Mouse (Mus musculus) heart, adult 2 months (tissue): ENCODE data around the gene Faap100. TPM values are rescaled to one million over a fixed set of nuclear protein-coding genes. Genes with fewer than 3 reads are reported as not detected.

Source experiments
- DNase-seq, 2 experiments: peaks; one replicate each; pipeline ENCODE4 v3.0.0; 2021
- H3K27ac ChIP-seq: fragments of 200-600 bp; 2 replicates; pipeline ENCODE4 v1.8.1; 2022
- H3K27me3 ChIP-seq: fragments of 200-500 bp; 2 replicates; pipeline ENCODE4 v1.6.1; 2012; ENCODE audit warnings: mild to moderate bottlenecking, low read length, inconsistent platforms, mixed read lengths; ENCODE audit not compliant: control insufficient read depth, insufficient read depth
- H3K36me3 ChIP-seq: fragments of 200-500 bp; 2 replicates; pipeline ENCODE4 v1.6.1; 2012; ENCODE audit warnings: low read length, inconsistent platforms; ENCODE audit not compliant: control insufficient read depth, insufficient read depth
- H3K4me1 ChIP-seq: fragments of 200-500 bp; 2 replicates; pipeline ENCODE4 v1.6.1; 2011; ENCODE audit warnings: low read length; ENCODE audit not compliant: control insufficient read depth, insufficient read depth
- H3K4me3 ChIP-seq: fragments of 200-600 bp; 2 replicates; pipeline ENCODE4 v1.8.1; 2022
- H3K79me2 ChIP-seq: fragments of 200-500 bp; replicated peaks from 2 replicates; pipeline ENCODE4 v1.6.1; 2012; ENCODE audit warnings: mild to moderate bottlenecking, inconsistent platforms, low read length, moderate library complexity, mixed read lengths; ENCODE audit not compliant: control insufficient read depth, insufficient read depth
- H3K9ac ChIP-seq: fragments of 200-500 bp; 2 replicates; pipeline ENCODE4 v1.6.1; 2012; ENCODE audit warnings: low read depth, mild to moderate bottlenecking, control low read depth, inconsistent platforms, low read length, mixed read lengths
- CTCF ChIP-seq: fragments of 200-600 bp; IDR thresholded peaks from 2 replicates; pipeline ENCODE4 v1.8.1; 2022; ENCODE audit warnings: antibody characterized with exemption, mild to moderate bottlenecking, moderate library complexity
- EP300 ChIP-seq: fragments of 200-500 bp; IDR thresholded peaks from 2 replicates; pipeline ENCODE4 v1.6.1; 2011; ENCODE audit warnings: low read depth, low read length, control low read depth; ENCODE audit not compliant: insufficient read depth
- POLR2A ChIP-seq: fragments of 200-500 bp; IDR thresholded peaks from 2 replicates; pipeline ENCODE4 v1.6.1; 2011; ENCODE audit warnings: mild to moderate bottlenecking, low read depth, low read length, control low read depth; ENCODE audit not compliant: insufficient read depth
- WGBS: fragments of 180-500 bp; shearing (Covaris S2); methylation state at CpG from one replicate; pipeline ENCODE4 v1.1.7; 2018; 5-methylcytosine and 5-hydroxymethylcytosine counted together
- intact Hi-C: fragments of 180-260 bp; cut with DNase I; formaldehyde crosslinking; loops from one replicate; pipeline ENCODE4 v1.15.1; 2025
- microRNA-seq, 2 experiments: library from miRNA; unstranded; fragments of <30 nt; microRNA quantifications; one replicate each; pipeline ENCODE4 v1.2.0; 2021
- polyA plus RNA-seq: library from polyadenylated mRNA; depleted of rRNA; stranded (reverse); fragments of >200 nt; gene quantifications from 2 replicates; pipeline ENCODE4 v1.2.3, GENCODE M21; 2012; rRNA removed
- total RNA-seq, 2 experiments: library from RNA; stranded (reverse); gene quantifications; 2 replicates each; pipeline ENCODE4 v1.2.3; 2021

Gene Faap100
- total and polyA plus RNA-seq, 3 experiments, result 13.0 to 25.8 (median 13.4) TPM

DNA sequence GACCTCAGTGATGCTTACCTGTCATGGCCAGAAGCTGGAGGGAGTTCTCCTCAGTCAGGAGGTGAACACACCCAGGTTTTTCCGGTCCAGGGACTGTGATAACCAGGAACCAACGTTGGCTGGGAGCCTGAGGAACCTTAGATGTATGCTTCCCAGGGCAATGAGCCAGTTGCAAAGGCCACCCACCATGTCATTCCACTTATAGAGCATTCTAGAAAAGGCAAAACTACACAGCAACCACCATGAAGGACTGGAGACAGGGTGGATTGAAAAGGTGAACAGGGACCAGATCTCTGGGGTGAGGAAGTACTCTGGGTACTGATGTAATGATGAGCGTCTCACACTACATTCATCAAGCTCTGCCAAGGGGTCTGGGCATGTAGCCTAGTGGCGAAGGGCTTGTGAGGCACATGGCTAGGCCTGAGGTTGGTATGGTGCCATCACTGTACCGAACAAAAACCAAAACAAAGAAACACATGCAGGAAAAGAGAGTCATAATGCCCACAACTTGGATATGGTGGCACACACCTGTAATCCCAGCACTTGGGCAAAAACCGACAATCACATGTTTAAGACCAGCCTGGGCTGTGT is 43.0 kb downstream of the Faap100 start:
- TF ChIP-seq CTCF (no peak), EP300 (no peak)
- Histone ChIP-seq H3K36me3 (no peaks in the 10 kb centered on the region), H3K4me3 (no peak overlapping the region), H3K9ac (no peak overlapping the region), H3K27me3 (no peaks in the 10 kb centered on the region), H3K79me2 (no peaks in the 10 kb centered on the region), H3K4me1 (no peaks in the 10 kb centered on the region), H3K27ac (no peak overlapping the region)
- 49% methylated on average over 6 of the region's 6 CpGs for WGBS
- no peak for DNase-seq
- intact Hi-C loops, result no loop called here

DNA sequence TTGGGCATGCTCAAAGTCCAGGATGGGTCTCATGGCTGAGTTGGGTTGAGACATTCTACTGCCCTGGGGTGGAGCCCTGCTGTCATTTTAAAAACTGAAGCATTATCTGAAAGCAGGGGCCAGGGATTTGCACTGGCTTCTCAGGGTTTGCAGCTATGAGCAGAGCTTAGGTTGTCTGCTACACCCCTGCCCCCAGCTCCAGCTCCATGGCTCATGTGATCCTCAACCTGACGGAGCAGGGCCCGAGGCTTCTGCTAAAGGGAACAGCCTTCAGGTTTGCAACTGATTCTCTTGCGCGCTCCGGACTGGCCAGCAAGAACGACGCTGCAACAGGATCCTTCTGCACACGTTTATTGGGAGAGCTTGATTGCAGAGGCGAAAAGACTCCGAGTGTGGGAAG is 58.4 kb downstream of the Faap100 start:
- Histone ChIP-seq H3K4me1 (peaks cover 1% of the 10 kb centered on the region; the same call in 1 of the 2 replicates), H3K4me3 (no peak overlapping the region), H3K79me2 (no peaks in the 10 kb centered on the region), H3K9ac (no peak overlapping the region), H3K27me3 (no peaks in the 10 kb centered on the region), H3K27ac (no peak overlapping the region), H3K36me3 (no peaks in the 10 kb centered on the region)
- intact Hi-C loops, result no loop called here
- 95% methylated on average over 10 of the region's 10 CpGs for WGBS
- no peak for DNase-seq
- TF ChIP-seq EP300, result no peak
- TF ChIP-seq CTCF, result no peak
- TF ChIP-seq POLR2A, result no peak

DNA sequence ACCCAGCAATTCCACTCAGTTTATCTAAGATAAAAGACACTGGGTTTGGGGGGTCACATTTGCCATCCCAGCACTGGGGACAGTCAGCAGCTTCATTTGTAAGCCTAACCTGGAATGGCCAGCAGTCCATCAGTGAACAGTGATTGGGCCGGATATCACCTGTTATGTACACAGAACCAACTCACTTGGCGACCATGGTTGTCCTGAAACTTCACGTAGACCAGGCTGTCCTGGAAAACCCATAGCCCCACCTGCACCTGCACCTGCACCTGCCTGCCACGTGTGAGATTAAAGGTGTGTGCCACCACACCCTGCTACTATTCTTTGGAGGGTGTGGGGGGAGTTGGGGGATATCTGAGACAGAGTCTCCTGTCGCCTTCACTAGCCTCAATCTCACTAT is 59.3 kb downstream of the Faap100 start:
- no peaks in the 10 kb centered on the region for H3K27me3 ChIP-seq
- no peaks in the 10 kb centered on the region for H3K36me3 ChIP-seq
- no peak for DNase-seq
- TF ChIP-seq EP300 (no peak), POLR2A (no peak), CTCF (no peak)
- H3K4me3 ChIP-seq, result no peak overlapping the region
- H3K4me1 ChIP-seq, result peaks cover 1% of the 10 kb centered on the region; the same call in 1 of the 2 replicates
- intact Hi-C loops, result no loop called here
- H3K27ac ChIP-seq, result no peak overlapping the region
- 80% methylated on average over 5 of the region's 5 CpGs for WGBS
- H3K79me2 ChIP-seq, result no peaks in the 10 kb centered on the region
- H3K9ac ChIP-seq, result no peak overlapping the region

Small RNA genes within 50 kb of the gene (microRNA-seq; reads per million reads assigned to microRNA genes)
- gene Gm23419 (0 reads per million in 2 experiments), gene Mir6935 (0.39 to 0.56 reads per million in 2 experiments)

Other genes with a start within 250 kb of the Faap100 start
- 10 to 100 TPM; 83.1 to 89.6 TPM for gene Slc38a10, start 227.4 kb downstream of the Faap100 start, total RNA-seq
- gene Slc38a10, start 227.4 kb downstream of the Faap100 start, polyA plus RNA-seq, result 84.5 and 128 TPM in 2 replicates
- 1 to 10 TPM; 5.4 to 9.7 TPM for gene Bahcc1, start 145.8 kb downstream of the Faap100 start, total RNA-seq
- gene Bahcc1, start 145.8 kb downstream of the Faap100 start, polyA plus RNA-seq, result 5.9 and 6.4 TPM in 2 replicates
- 100 to 1,000 TPM; 222 to 321 TPM for gene Actg1, start 30.2 kb downstream of the Faap100 start, total RNA-seq
- 510 and 694 TPM in 2 replicates for gene Actg1, start 30.2 kb downstream of the Faap100 start, polyA plus RNA-seq
- gene Fscn2, start 17.2 kb downstream of the Faap100 start, total RNA-seq, result not detected
- gene Fscn2, start 17.2 kb downstream of the Faap100 start, polyA plus RNA-seq, result 0.15 and 0.21 TPM in 2 replicates
- gene Nploc4, start 58.9 kb upstream of the Faap100 start, total RNA-seq, result 10 to 100 TPM; 54.8 to 58.4 TPM
- gene Nploc4, start 58.9 kb upstream of the Faap100 start, polyA plus RNA-seq, result 36.6 and 55.4 TPM in 2 replicates
- gene Tspan10, start 63.9 kb upstream of the Faap100 start, total RNA-seq, result 1 to 10 TPM in 1 of 2 experiments, under 1 TPM in 1; 0.42 to 1.5 TPM
- gene Tspan10, start 63.9 kb upstream of the Faap100 start, polyA plus RNA-seq, result 0.09 and 0.41 TPM in 2 replicates
- under 1 TPM; 0.52 to 0.76 TPM for gene Pde6g, start 74.7 kb upstream of the Faap100 start, total RNA-seq
- 0.53 and 1.3 TPM in 2 replicates for gene Pde6g, start 74.7 kb upstream of the Faap100 start, polyA plus RNA-seq
- gene Oxld1, start 79.3 kb upstream of the Faap100 start, total RNA-seq, result 10 to 100 TPM; 57.4 to 61.6 TPM
- 52.0 and 59.4 TPM in 2 replicates for gene Oxld1, start 79.3 kb upstream of the Faap100 start, polyA plus RNA-seq
- gene Ccdc137, start 79.4 kb upstream of the Faap100 start, total RNA-seq, result 1 to 10 TPM; 5.8 to 6.0 TPM
- 6.7 and 11.7 TPM in 2 replicates for gene Ccdc137, start 79.4 kb upstream of the Faap100 start, polyA plus RNA-seq
- gene Arl16, start 88.8 kb upstream of the Faap100 start, total RNA-seq, result 10 to 100 TPM in 1 of 2 experiments, 1 to 10 TPM in 1; 9.1 to 10.8 TPM
- 13.6 and 17.1 TPM in 2 replicates for gene Arl16, start 88.8 kb upstream of the Faap100 start, polyA plus RNA-seq
- gene Mrpl12, start 105.8 kb upstream of the Faap100 start, total RNA-seq, result 100 to 1,000 TPM; 207 to 232 TPM
- 199 and 200 TPM in 2 replicates for gene Mrpl12, start 105.8 kb upstream of the Faap100 start, polyA plus RNA-seq
- 10 to 100 TPM; 14.1 to 14.6 TPM for gene Slc25a10, start 113.1 kb upstream of the Faap100 start, total RNA-seq
- 32.6 and 40.9 TPM in 2 replicates for gene Slc25a10, start 113.1 kb upstream of the Faap100 start, polyA plus RNA-seq
- gene Gcgr, start 151.9 kb upstream of the Faap100 start, total RNA-seq, result under 1 TPM; 0.68 to 0.73 TPM
- gene Gcgr, start 151.9 kb upstream of the Faap100 start, polyA plus RNA-seq, result 2.1 and 2.3 TPM in 2 replicates
- gene Mcrip1, start 171.0 kb upstream of the Faap100 start, total RNA-seq, result 10 to 100 TPM; 38.5 to 43.9 TPM
- gene Mcrip1, start 171.0 kb upstream of the Faap100 start, polyA plus RNA-seq, result 84.9 and 97.4 TPM in 2 replicates
- gene Ppp1r27, start 172.4 kb upstream of the Faap100 start, total RNA-seq, result under 1 TPM in 1 of 2 experiments, not detected in 1; 0.34 TPM
- 0.64 and 0.96 TPM in 2 replicates for gene Ppp1r27, start 172.4 kb upstream of the Faap100 start, polyA plus RNA-seq
- gene P4hb, start 194.5 kb upstream of the Faap100 start, total RNA-seq, result 100 to 1,000 TPM; 221 to 246 TPM
- gene P4hb, start 194.5 kb upstream of the Faap100 start, polyA plus RNA-seq, result 115 and 174 TPM in 2 replicates
- 100 to 1,000 TPM; 139 to 144 TPM for gene Arhgdia, start 202.9 kb upstream of the Faap100 start, total RNA-seq
- 245 and 257 TPM in 2 replicates for gene Arhgdia, start 202.9 kb upstream of the Faap100 start, polyA plus RNA-seq
- gene Alyref, start 219.6 kb upstream of the Faap100 start, total RNA-seq, result 10 to 100 TPM; 48.7 to 52.0 TPM
- 13.6 and 15.6 TPM in 2 replicates for gene Alyref, start 219.6 kb upstream of the Faap100 start, polyA plus RNA-seq
- gene Anapc11, start 219.7 kb upstream of the Faap100 start, total RNA-seq, result 10 to 100 TPM; 79.9 to 89.0 TPM
- 87.8 and 105 TPM in 2 replicates for gene Anapc11, start 219.7 kb upstream of the Faap100 start, polyA plus RNA-seq
- not detected for gene Npb, start 229.7 kb upstream of the Faap100 start, total RNA-seq
- not detected in 2 replicates for gene Npb, start 229.7 kb upstream of the Faap100 start, polyA plus RNA-seq
- 10 to 100 TPM; 51.8 to 55.6 TPM for gene Pcyt2, start 239.2 kb upstream of the Faap100 start, total RNA-seq
- gene Pcyt2, start 239.2 kb upstream of the Faap100 start, polyA plus RNA-seq, result 111 and 125 TPM in 2 replicates
- 1 to 10 TPM; 7.0 to 7.4 TPM for gene Sirt7, start 246.5 kb upstream of the Faap100 start, total RNA-seq
- 23.7 and 25.9 TPM in 2 replicates for gene Sirt7, start 246.5 kb upstream of the Faap100 start, polyA plus RNA-seq